Mouse (Mus musculus): Measurements from ENCODE around the gene Dlg1.

DNA sequence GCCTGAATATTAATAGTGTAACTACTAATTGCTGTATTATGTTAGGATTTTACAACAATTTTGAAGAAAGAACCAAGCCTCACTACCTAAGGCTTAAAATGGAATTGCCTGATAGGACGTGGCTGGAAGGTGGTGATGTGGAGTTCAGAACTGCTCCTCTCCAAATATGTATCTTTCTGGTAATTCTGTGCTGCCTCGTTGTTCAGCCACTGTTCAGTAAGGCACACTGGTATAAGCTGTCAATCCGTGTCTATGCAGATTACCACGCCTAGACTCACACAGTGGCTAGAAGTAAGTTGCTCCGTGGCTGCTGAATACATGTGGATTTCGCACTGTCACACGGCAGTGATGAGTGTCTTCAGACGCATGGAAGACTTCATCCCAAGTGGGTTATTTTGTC is 210.5 kb downstream of the Dlg1 start:
- TF ChIP-seq POLR2A (IDR thresholded peaks at IDR 0.05; ENCODE audit: insufficient read depth, low read depth, low read length): no peak
- no peak for TF ChIP-seq CTCF (IDR thresholded peaks at IDR 0.05; ENCODE audit: insufficient read depth, low read depth, low read length)

All from olfactory bulb, adult 2 months (tissue).